Mouse (Mus musculus) kidney, adult 2 months (tissue): ENCODE results near the gene Anks1.

ENCODE experiments used
- CTCF ChIP-seq: fragments of 200-500 bp; conservative IDR thresholded peaks from 2 replicates; pipeline ENCODE4 v1.5.1; 2011; ENCODE audit warnings: low read depth, mild to moderate bottlenecking, control low read depth, low read length, moderate library complexity, mixed read lengths; ENCODE audit not compliant: insufficient read depth, insufficient read length
- POLR2A ChIP-seq: fragments of 200-500 bp; IDR thresholded peaks from one replicate; pipeline ENCODE4 v1.6.1; 2011; ENCODE audit warnings: low read depth, low read length, control low read depth

DNA sequence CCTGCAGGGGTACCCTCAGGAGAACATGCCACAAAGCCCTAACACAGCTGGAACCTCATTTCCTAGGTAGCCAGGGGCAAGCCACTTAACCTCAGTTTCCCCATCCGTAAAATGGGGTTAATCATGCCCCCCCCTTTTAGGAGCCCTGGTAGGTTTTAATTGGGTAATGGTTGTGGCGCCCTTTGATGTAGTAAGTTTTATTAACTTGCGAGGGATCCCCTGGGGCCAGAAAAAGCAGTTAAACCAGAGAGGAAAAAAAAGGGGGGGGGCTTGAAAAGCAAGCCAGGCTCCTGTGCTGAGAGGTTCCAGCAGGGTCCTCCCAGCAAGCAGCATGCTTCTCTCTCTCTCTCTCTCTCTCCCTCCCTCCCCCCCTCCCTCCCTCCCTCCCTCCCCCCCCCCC lies 190.0 kb downstream of the Anks1 start:
- no peak for TF ChIP-seq CTCF
- no peak for TF ChIP-seq POLR2A
